Mouse (Mus musculus) cerebellum, adult 18-20 months (tissue): Measurements from ENCODE around the gene Ncan.

Experiments
- DNase-seq, 2 experiments: peaks; one replicate each; pipeline ENCODE4 v3.0.0; 2021

Ncan gene

DNA sequence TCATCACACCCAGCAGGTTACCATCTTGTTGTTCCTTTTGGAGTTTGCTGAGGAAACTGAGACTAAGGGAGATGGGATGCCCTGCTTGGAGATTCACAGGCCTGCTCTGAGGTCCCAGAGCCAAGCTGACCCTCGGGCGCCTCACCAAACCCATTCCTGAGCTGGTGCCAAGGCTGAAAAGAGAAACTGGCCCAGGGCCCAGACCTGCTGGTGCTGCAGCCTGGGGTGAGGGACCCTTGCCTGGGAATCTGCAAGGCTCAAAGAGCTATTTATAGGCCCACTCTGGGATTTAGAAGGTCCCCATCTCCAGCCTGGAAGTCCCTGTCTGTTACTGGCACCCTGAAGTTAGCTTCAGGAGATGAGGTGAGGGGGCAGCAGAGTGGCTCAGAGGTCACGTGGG lies 7.8 kb upstream of the Ncan start:
- peak in 1 of 2 experiments; percentile 28 for DNase-seq

DNA sequence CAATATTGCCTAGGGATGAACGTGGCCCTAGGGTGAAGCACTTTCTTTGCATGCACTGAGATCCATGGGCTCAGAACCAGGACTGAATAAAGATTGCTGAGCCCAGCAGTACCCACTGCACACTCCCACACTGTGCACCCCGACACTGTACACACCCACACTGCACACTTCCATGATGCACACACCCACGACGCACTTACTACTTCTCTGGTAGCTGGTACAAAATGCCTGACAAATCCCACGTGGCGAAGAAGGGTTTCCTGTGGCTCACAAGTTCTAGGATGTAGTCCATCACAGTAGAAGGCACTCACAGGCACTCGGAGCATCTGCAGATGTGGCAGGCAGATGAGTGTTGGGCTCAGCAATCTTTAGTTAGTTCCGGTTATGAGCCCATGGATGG lies 4.3 kb upstream of the Ncan start:
- no peak for DNase-seq

GRCm38 (mm10) chr8:70122863-70123262 lies 2.2 kb upstream of the Ncan start:
- peak in 1 of 2 experiments; percentile 33 for DNase-seq

GRCm38 (mm10) chr8:70118726-70119700 lies 1.7 kb downstream of the Ncan start:
- no peak for DNase-seq

- DNase-seq: no peak
Measured at GRCm38 (mm10) chr8:70117611-70118010, 3.1 kb downstream of the Ncan start.

- no peak for DNase-seq
Measured at GRCm38 (mm10) chr8:70114892-70115291, 5.8 kb downstream of the Ncan start.

DNA sequence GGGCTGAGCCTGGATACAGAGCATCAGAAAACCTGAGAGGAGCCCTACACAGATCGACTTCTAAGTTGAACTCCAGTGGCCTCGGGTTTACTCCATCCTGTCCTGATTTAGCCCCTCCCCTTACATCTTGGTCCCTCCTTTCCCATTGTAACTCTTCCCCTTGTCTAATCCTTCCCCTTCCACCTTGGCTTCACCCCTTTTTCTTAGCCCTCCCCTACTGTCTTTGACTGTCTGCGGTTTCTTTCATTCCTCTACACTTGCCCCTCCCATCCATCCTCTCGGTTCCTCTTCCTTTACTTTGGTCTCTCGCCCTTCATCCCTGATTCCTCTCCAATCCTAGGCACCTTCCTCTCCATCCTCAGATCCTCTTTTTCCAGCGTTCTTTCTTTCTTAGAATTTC lies 6.2 kb downstream of the Ncan start:
- DNase-seq: no peak

DNA sequence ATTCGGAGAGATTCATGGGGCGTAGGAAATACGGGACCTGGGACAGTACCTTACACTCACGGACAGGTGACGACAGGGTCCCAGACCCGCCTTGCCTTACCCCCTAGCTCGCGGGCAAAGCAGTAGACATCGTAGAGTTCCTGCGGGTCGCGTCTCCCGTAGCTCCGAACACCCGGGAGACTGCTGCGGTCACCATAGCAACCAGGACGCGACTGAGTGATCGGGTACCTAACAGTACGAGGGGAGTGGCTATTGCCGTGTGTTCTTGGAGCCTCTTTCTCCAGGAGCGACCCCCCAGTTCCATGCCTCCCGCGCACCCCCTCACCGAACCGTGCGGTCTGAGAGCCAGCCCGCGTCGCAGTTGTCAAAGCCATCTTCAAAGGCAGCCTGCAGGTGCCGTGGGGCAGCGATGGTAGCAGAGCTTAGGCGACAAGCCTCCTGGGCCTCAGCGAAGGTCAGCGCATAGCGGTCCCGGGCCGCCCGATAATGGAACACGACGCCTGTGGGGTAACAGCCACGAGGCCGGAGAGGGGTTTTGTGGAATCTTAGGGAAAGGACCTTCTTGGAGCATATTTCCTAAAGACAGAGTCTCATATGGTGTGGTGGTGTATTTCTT lies 8.2 kb downstream of the Ncan start:
- no peak for DNase-seq

- DNase-seq: no peak
Measured at GRCm38 (mm10) chr8:70111192-70111795, 9.4 kb downstream of the Ncan start.

- DNase-seq: no peak
Measured at GRCm38 (mm10) chr8:70110451-70110850, 10.2 kb downstream of the Ncan start.

GRCm38 (mm10) chr8:70104922-70105321 lies 15.8 kb downstream of the Ncan start:
- no peak for DNase-seq

GRCm38 (mm10) chr8:70104506-70104905 lies 16.2 kb downstream of the Ncan start:
- DNase-seq: peak; percentile 59 to 66

DNA sequence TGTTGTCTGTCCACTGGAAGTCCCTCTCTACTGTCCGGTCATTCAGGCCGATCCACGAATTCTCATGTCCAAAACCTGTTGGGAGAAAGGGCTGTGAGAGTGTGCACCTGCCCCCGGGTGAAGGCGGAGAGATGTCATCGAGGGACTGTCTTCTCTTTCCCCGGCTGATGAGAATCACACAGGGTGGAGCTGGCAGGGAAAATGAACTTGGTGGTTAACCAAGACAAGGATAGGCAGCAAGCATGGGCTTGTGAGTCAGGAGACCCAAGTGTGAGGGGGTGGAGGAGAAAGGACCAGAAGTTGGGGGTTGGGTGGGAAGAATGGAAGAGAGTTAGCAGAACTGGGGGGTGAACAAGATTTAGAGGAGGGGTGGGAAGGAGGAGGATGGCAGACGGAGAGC lies 20.4 kb downstream of the Ncan start:
- DNase-seq: no peak

DNA sequence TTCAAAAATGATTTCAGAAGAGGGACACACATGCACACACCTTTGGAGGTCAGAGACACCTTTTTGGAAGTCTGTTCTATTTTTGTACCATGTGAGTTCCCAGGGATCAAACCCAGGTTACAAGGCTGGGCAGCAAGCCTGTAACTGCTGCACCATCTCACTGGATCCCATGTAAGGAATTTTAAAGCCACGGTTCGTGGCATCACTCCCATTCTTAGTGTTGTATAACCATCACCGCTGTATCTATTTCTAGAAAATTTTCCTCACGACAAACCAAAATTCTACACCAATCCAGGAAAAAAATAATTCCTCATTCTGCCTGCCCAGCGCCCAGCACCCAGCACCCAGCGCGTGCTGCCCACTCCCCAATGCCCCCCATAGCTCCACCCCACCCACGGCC lies 21.4 kb downstream of the Ncan start:
- DNase-seq: no peak

GRCm38 (mm10) chr8:70092786-70093185 lies 27.9 kb downstream of the Ncan start:
- no peak for DNase-seq

- no peak for DNase-seq
Measured at GRCm38 (mm10) chr8:70089296-70089960, 31.2 kb downstream of the Ncan start.

DNA sequence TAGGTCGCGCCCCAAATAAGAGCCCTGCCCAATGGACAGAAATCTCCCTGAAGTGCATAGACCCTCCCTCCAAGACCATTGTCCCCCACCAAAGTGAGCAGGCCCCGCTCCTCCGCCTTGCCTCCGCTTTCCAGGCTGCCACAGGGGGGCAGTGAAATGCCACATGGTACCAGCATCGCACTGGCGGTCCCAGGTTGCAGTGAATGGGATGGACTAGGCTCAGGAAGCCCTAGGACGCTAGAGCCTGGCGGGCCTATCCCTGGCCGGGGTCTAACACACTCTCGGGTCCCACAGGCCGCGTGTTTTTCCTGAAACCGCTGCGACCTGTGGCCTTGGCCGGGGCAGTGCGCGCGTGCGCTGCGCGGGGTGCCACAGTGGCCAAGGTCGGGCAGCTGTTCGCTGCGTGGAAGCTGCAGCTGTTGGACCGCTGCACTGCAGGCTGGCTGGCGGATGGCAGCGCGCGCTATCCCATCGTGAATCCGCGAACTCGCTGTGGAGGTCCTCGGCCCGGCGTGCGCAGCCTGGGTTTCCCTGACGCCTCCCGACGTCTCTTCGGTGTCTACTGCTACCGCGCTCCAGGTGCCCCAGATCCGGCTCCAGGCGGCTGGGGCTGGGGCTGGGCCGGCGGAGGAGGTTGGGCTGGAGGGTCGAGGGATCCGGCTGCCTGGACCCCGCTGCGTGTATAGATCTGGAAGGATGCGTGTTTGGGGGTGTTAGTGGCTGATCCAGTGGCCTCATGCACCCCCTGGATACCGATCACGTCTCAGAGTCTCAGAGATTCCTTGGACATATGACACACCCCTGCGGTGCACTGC lies 32.6 kb downstream of the Ncan start:
- DNase-seq: peak; percentile 61 to 62

DNA sequence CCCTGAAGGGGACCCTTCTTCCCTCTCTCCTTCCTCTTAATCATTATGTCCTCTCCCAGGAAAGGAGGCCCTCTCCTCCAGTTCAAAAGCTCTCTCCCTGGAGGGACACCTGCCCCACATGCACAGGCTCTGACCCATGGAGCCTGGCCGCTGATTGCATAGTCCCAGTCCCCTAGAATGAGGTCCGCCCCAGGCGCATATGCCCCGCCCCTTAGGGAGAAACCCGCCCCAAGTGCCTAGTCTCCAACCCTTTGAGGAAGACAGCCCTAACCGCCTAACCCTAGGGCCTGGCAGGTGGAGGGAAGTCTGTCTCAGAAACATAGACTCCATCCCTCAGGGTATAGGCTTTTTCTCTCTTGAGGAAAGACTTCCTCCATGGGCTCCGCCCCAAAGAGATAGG lies 33.4 kb downstream of the Ncan start:
- DNase-seq: no peak

DNA sequence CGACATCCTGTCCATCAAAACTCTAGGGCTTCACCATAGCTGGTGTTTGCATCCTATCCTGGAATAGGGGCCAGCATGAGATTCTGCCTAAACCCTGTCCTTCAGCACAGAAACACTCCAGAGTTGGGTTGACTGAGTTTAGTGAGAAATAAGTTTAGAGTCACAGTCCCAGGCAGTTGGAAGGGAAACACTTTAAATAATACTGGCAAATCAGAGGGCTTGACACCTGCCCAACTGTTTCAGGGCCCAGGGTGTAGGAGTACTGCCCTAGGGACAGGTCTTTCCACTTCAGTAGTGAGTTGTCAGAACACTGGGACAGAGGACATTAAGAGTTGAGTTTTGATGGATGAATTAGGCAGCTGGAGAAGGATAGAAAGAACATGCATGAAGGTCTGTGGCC lies 34.5 kb downstream of the Ncan start:
- DNase-seq: no peak

GRCm38 (mm10) chr8:70084191-70085065 lies 36.2 kb downstream of the Ncan start:
- DNase-seq: peak; percentile 60 to 62

GRCm38 (mm10) chr8:70083285-70083684 lies 37.4 kb downstream of the Ncan start, which contains the start of gene Hapln4:
Gene Hapln4, plus strand, starts transcription at chr8:70083457.
- DNase-seq: peak; percentile 91 to 95
